Mouse (Mus musculus): ENCODE results near the gene Fbln2.
A peak's percentile ranks its signal among the peaks of the same experiment; 100 is the strongest.

DNA sequence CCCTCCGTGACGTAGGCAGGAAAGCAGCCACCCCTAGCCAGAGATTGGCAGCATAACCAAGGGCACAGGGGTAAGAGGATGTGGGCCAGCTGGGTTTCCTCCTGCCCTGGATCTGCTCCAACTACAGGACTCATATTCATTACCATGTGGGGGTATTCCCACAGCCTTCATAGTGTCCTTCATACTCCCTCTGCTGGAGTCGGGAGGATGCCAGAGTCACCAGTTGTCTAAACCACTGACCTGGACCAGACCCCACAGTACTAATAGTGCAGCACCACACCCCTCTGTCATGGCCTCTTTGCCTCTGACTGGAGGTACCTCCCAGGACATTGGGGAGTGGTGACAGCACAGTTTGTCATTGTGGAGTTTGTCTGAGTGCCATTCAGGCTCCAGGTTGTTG is 38.0 kb upstream of the Fbln2 start:
- TF ChIP-seq POLR2A (IDR thresholded peaks at IDR 0.05; ENCODE audit: low read depth, low read length) (no peak), CTCF (conservative IDR thresholded peaks at IDR 0.05; ENCODE audit: insufficient read depth, insufficient read length, low read depth, low read length) (0 out of 2 replicates have a peak, but pooled peaks have one; percentile 3)
